Mouse (Mus musculus) adrenal gland, postnatal 14 days (tissue): ENCODE measurements around the gene Tssk3. TPM values are rescaled to one million over a fixed set of nuclear protein-coding genes. Genes with fewer than 3 reads are reported as not detected.

Experiments used
- DNase-seq: peaks from one replicate; pipeline ENCODE4 v3.0.0; 2021; ENCODE audit warnings: mixed read lengths
- total RNA-seq: library from RNA; stranded (reverse); gene quantifications from 2 replicates; pipeline ENCODE4 v1.2.3, GENCODE M21; 2021

The Tssk3 gene
- total RNA-seq, 1 experiment from 2014 or later = not detected

DNA sequence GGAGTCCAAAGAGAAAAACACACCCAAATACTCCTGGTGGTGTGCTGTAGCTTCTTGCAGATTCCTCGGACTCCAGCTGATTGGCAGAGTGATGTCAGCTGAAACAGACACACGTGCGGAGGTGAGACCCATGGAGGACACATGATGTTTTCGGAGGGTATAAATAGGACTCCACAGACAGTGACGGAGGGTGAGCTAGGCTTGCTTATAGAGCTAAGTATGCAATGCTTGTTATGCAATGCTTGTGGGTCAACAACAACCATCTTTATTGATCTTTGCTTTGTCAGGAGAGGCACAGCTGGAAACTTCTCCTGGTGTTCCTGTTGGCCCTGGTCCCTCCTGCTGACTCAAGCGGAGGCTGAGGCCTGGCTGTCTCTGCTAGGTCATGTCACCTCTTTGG lies 42.1 kb downstream of the Tssk3 start:
- DNase-seq = no peak

DNA sequence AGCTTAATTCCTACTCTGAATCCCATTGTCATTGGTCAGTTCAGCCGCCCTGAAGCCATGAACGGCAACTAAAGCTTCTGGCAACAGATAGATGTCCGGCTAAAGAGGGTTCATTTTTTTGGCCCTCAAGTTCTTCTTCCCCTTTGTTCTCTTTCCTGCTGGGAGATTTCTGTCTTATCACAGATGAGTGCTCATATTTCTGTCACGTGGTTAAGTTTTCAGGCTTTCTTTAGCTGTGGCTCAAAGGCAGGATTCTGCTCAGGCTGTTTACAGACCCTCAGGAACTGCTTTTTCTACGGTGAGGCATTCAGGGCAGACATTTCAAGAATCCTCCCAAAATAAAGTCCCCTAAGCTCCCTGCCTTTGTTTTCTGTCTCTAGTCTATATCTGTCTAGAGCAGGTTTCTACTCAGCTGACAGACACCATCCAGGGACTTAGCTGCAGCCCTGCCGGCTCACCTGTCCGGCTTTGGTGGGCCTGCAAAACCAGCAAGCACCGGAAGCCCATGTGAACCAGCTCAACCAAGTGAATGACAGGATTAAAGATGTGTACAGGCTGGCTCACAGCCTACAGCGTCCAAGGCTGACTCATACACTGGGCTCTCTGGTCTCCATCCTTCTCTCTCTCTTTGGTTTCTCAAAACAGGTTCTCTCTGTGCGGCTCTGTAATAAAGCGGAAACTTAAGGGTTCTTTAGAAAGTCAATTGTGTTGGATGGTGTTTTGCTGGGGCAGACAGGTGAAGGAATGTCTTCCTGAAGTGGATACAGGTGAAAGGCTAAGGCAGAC lies 42.9 kb downstream of the Tssk3 start:
- DNase-seq = no peak

DNA sequence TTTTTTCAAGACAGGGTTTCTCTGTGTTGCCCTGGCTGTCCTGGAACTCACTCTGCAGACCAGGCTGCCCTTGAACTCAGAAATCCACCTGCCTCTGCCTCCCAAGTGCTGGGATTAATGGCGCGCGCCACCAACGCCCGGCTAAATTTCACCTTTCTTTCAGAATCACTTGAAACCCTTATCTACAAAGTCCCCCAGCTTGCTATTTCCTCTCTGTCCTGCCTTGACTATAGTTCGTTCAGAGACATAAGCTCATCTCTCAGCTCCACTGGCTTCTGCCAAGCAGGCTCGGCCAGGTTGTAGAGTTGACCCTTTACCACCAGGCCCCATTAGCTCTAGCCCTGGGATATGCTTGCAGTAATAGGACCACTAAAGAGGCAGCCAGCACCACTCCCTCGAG lies 43.5 kb downstream of the Tssk3 start:
- no peak for DNase-seq

DNA sequence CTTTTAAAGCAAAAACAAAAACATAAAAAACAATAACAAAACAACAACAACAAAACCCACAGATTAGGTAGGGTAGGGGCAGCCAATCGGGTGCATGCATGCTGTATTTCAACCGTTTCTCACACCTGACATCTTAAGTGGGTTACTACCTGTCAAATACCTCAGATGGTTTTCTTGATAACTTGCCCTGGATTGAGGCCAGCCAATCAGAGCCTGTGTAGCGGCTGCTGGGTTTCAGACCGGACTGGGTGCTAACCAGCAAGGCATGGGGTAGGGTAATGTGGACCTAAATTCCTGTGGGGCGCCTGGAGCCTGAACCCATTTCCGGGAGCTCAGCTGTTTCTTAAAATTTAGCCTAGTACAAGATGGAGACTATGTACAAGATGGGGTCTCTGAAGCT lies 49.7 kb downstream of the Tssk3 start:
- no peak for DNase-seq

DNA sequence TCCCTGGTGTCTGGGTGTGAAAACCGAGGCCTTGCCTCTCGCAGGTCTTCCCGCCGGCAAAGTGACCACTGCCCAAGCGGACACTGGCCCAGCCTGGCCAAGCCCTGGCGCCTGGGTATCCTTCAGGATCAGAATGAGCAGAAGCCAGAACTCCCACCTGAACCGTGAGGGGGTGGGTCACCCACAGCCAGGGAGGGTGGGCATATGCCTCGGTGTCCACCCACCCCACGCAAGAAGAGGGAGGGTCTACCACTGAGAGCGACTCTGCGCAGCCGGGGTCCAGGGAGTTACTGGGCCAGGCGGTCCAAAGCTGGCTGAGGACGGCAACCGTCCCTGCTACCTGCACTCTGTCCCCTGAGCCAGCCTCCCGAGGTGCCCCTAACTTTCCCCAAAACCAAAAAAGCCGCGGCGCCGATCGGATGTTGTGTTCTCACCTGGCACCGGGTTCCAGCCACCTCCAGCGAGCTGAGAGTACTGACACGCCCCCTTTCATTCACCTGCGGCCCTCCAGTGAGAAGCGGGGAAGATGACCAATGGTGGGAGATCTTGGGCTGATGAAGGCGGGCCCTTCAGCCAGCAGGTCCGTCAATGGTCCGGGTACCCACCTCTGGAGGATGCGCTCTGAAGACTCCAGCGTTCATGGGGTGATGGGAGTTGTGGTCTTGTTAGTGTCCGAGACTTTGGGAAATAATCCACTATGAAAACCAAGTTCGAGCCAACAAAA lies 50.3 kb downstream of the Tssk3 start, which contains the start of gene Zbtb8b:
Zbtb8b (minus strand) TSS at position 514 of the 724 bp plus-strand sequence.
- DNase-seq = peak; percentile 42

Other genes starting within 250 kb of the Tssk3 start
- gene C77080, start 229.6 kb downstream of the Tssk3 start, total RNA-seq = 14.5 and 16.5 TPM in 2 replicates
- gene Sync, start 203.4 kb downstream of the Tssk3 start, total RNA-seq = 1.7 and 2.5 TPM in 2 replicates
- gene Rbbp4, start 155.7 kb downstream of the Tssk3 start, total RNA-seq = 122 and 139 TPM in 2 replicates
- 42.2 and 46.4 TPM in 2 replicates for gene Zbtb8os, start 155.3 kb downstream of the Tssk3 start, total RNA-seq
- gene Zbtb8a, start 112.9 kb downstream of the Tssk3 start, total RNA-seq = 8.1 and 9.0 TPM in 2 replicates
- 0.15 and 0.30 TPM in 2 replicates for gene Zbtb8b, start 50.2 kb downstream of the Tssk3 start, total RNA-seq
- 52.3 and 55.7 TPM in 2 replicates for gene Bsdc1, start 29.4 kb downstream of the Tssk3 start, total RNA-seq
- gene Fam229a, start 168 bp upstream of the Tssk3 start, total RNA-seq = not detected in 2 replicates
- 78.9 and 81.4 TPM in 2 replicates for gene Marcksl1, start 22.6 kb upstream of the Tssk3 start, total RNA-seq
- gene Hdac1, start 51.7 kb upstream of the Tssk3 start, total RNA-seq = 55.7 and 59.5 TPM in 2 replicates
- 5.0 and 26.2 TPM in 2 replicates for gene Lck, start 82.6 kb upstream of the Tssk3 start, total RNA-seq
- 30.6 and 32.3 TPM in 2 replicates for gene Fam167b, start 87.5 kb upstream of the Tssk3 start, total RNA-seq
- gene Eif3i, start 109.6 kb upstream of the Tssk3 start, total RNA-seq = 175 and 187 TPM in 2 replicates
- 82.6 and 89.8 TPM in 2 replicates for gene Tmem234, start 109.6 kb upstream of the Tssk3 start, total RNA-seq
- gene Dcdc2b, start 123.2 kb upstream of the Tssk3 start, total RNA-seq = 0.75 and 1.4 TPM in 2 replicates
- 26.7 and 34.9 TPM in 2 replicates for gene Iqcc, start 128.1 kb upstream of the Tssk3 start, total RNA-seq
- 56.7 and 67.4 TPM in 2 replicates for gene Ccdc28b, start 132.9 kb upstream of the Tssk3 start, total RNA-seq
- gene Txlna, start 150.0 kb upstream of the Tssk3 start, total RNA-seq = 61.2 and 64.9 TPM in 2 replicates
- 80.6 and 81.7 TPM in 2 replicates for gene Kpna6, start 181.7 kb upstream of the Tssk3 start, total RNA-seq
- gene Tmem39b, start 205.8 kb upstream of the Tssk3 start, total RNA-seq = 11.6 and 12.9 TPM in 2 replicates